Mouse (Mus musculus) embryo, embryonic 11 days (tissue): Measurements from ENCODE around the gene Mall.

Experiments
- DNase-seq: peaks from one replicate; pipeline ENCODE4 v3.0.0-alpha.2; 2015

The Mall gene

GRCm38 (mm10) chr2:127728661-127729450 is 876 bp downstream of the Mall start:
- peak; percentile 22 for DNase-seq

GRCm38 (mm10) chr2:127728146-127728545 is 1.6 kb downstream of the Mall start:
- DNase-seq, result no peak

- no peak for DNase-seq
Observed at GRCm38 (mm10) chr2:127723193-127723592, 6.5 kb downstream of the Mall start.

GRCm38 (mm10) chr2:127722176-127722892 is 7.4 kb downstream of the Mall start:
- peak; percentile 39 for DNase-seq

- DNase-seq, result no peak
Observed at GRCm38 (mm10) chr2:127718839-127719468, 10.8 kb downstream of the Mall start.

GRCm38 (mm10) chr2:127714726-127715125 is 15.0 kb downstream of the Mall start:
- peak; percentile 16 for DNase-seq

GRCm38 (mm10) chr2:127708792-127709191 is 20.9 kb downstream of the Mall start:
- DNase-seq, result no peak

- DNase-seq, result no peak
Observed at GRCm38 (mm10) chr2:127708060-127708459, 21.7 kb downstream of the Mall start.

- no peak for DNase-seq
Observed at GRCm38 (mm10) chr2:127705267-127705666, 24.5 kb downstream of the Mall start.

- DNase-seq, result no peak
Observed at GRCm38 (mm10) chr2:127689239-127689638, 40.5 kb downstream of the Mall start.

- peak; percentile 78 for DNase-seq
Observed at GRCm38 (mm10) chr2:127683687-127684331, 45.9 kb downstream of the Mall start.

GRCm38 (mm10) chr2:127667843-127668506 is 61.8 kb downstream of the Mall start:
- DNase-seq, result peak; percentile 64

- no peak for DNase-seq
Observed at GRCm38 (mm10) chr2:127667015-127667414, 62.7 kb downstream of the Mall start.

GRCm38 (mm10) chr2:127662708-127663107 is 67.0 kb downstream of the Mall start:
- DNase-seq, result no peak

GRCm38 (mm10) chr2:127656086-127656720 is 73.5 kb downstream of the Mall start, which contains the start of gene Mal:
Gene Mal (minus strand): TSS chr2:127656695.
- peak; percentile 65 for DNase-seq

- DNase-seq, result peak; percentile 14
Observed at GRCm38 (mm10) chr2:127655419-127655818, 74.3 kb downstream of the Mall start.

- DNase-seq, result no peak
Observed at GRCm38 (mm10) chr2:127654786-127655185, 74.9 kb downstream of the Mall start.
